Mouse (Mus musculus) heart, adult 2 months (tissue): Measurements from ENCODE around the gene Sdhaf3.

ENCODE experiments used
- CTCF ChIP-seq: fragments of 200-600 bp; IDR thresholded peaks from 2 replicates; pipeline ENCODE4 v1.8.1; 2022; ENCODE audit warnings: antibody characterized with exemption, mild to moderate bottlenecking, moderate library complexity
- POLR2A ChIP-seq: fragments of 200-500 bp; IDR thresholded peaks from 2 replicates; pipeline ENCODE4 v1.6.1; 2011; ENCODE audit warnings: mild to moderate bottlenecking, low read depth, low read length, control low read depth; ENCODE audit not compliant: insufficient read depth

- TF ChIP-seq POLR2A (no peak), CTCF (peak; percentile 59)
Observed at GRCm38 (mm10) chr6:7003085-7003484, 47.3 kb downstream of the Sdhaf3 start.
